Mouse (Mus musculus) G1E (cell line): ENCODE measurements around the gene Arfip1.

Experiments used
- CTCF ChIP-seq: IDR thresholded peaks from 2 replicates; pipeline ENCODE4 v1.5.1; 2012; ENCODE audit warnings: low read depth, low read length, inconsistent platforms, mixed read lengths
- GATA1 ChIP-seq: IDR thresholded peaks from 2 replicates; pipeline ENCODE4 v1.6.1; 2012; ENCODE audit warnings: borderline replicate concordance, low read length, inconsistent platforms, mixed read lengths

DNA sequence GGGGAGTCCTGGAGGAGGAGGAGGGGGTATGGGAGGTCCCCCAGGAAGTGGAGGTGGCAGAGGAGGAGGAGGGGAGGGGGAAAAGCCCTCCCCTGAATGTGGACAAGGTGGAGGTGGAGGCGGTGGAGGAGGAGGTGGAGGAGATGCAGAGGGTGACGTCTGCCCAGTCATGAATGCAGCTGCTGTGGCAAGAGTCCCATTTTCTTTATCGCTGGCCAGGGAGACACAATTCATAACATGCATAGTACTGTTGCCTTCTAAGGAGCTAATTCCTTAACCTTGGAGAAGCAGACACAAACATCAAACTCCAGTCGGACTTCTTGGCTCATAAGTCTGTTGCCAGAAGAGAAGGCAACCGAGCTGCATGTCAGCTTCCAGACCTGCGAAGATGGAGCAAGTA is 108.0 kb downstream of the Arfip1 start:
- TF ChIP-seq CTCF (no peak), GATA1 (no peak)
